Mouse (Mus musculus) heart, adult 2 months (tissue): Measurements from ENCODE around the gene Cacna1a. TPM values are rescaled to one million over a fixed set of nuclear protein-coding genes. Genes with fewer than 3 reads are reported as not detected.

Experiments used
- DNase-seq, 2 experiments: peaks; one replicate each; pipeline ENCODE4 v3.0.0; 2021
- H3K27ac ChIP-seq: fragments of 200-600 bp; 2 replicates; pipeline ENCODE4 v1.8.1; 2022
- H3K27me3 ChIP-seq: fragments of 200-500 bp; 2 replicates; pipeline ENCODE4 v1.6.1; 2012; ENCODE audit warnings: mild to moderate bottlenecking, low read length, inconsistent platforms, mixed read lengths; ENCODE audit not compliant: control insufficient read depth, insufficient read depth
- H3K36me3 ChIP-seq: fragments of 200-500 bp; 2 replicates; pipeline ENCODE4 v1.6.1; 2012; ENCODE audit warnings: low read length, inconsistent platforms; ENCODE audit not compliant: control insufficient read depth, insufficient read depth
- H3K4me1 ChIP-seq: fragments of 200-500 bp; 2 replicates; pipeline ENCODE4 v1.6.1; 2011; ENCODE audit warnings: low read length; ENCODE audit not compliant: control insufficient read depth, insufficient read depth
- H3K4me3 ChIP-seq: fragments of 200-600 bp; 2 replicates; pipeline ENCODE4 v1.8.1; 2022
- H3K79me2 ChIP-seq: fragments of 200-500 bp; replicated peaks from 2 replicates; pipeline ENCODE4 v1.6.1; 2012; ENCODE audit warnings: mild to moderate bottlenecking, inconsistent platforms, low read length, moderate library complexity, mixed read lengths; ENCODE audit not compliant: control insufficient read depth, insufficient read depth
- H3K9ac ChIP-seq: fragments of 200-500 bp; 2 replicates; pipeline ENCODE4 v1.6.1; 2012; ENCODE audit warnings: low read depth, mild to moderate bottlenecking, control low read depth, inconsistent platforms, low read length, mixed read lengths
- CTCF ChIP-seq: fragments of 200-600 bp; IDR thresholded peaks from 2 replicates; pipeline ENCODE4 v1.8.1; 2022; ENCODE audit warnings: antibody characterized with exemption, mild to moderate bottlenecking, moderate library complexity
- EP300 ChIP-seq: fragments of 200-500 bp; IDR thresholded peaks from 2 replicates; pipeline ENCODE4 v1.6.1; 2011; ENCODE audit warnings: low read depth, low read length, control low read depth; ENCODE audit not compliant: insufficient read depth
- POLR2A ChIP-seq: fragments of 200-500 bp; IDR thresholded peaks from 2 replicates; pipeline ENCODE4 v1.6.1; 2011; ENCODE audit warnings: mild to moderate bottlenecking, low read depth, low read length, control low read depth; ENCODE audit not compliant: insufficient read depth
- WGBS: fragments of 180-500 bp; shearing (Covaris S2); methylation state at CpG from one replicate; pipeline ENCODE4 v1.1.7; 2018; 5-methylcytosine and 5-hydroxymethylcytosine counted together
- intact Hi-C: fragments of 180-260 bp; cut with DNase I; formaldehyde crosslinking; loops from one replicate; pipeline ENCODE4 v1.15.1; 2025
- polyA plus RNA-seq: library from polyadenylated mRNA; depleted of rRNA; stranded (reverse); fragments of >200 nt; gene quantifications from 2 replicates; pipeline ENCODE4 v1.2.3, GENCODE M21; 2012
- total RNA-seq, 2 experiments: library from RNA; stranded (reverse); gene quantifications; 2 replicates each; pipeline ENCODE4 v1.2.3; 2021

Gene Cacna1a
- total and polyA plus RNA-seq, 3 experiments = 2.5 to 4.4 (median 2.7) TPM

- H3K27me3 ChIP-seq = no peaks in the 10 kb centered on the region
- no peaks in the 10 kb centered on the region for H3K36me3 ChIP-seq
- DNase-seq = no peak
- H3K4me3 ChIP-seq = no peak overlapping the region
- H3K9ac ChIP-seq = no peak overlapping the region
- TF ChIP-seq EP300 = no peak
- TF ChIP-seq CTCF = no peak
- TF ChIP-seq POLR2A = no peak
- H3K79me2 ChIP-seq = no peaks in the 10 kb centered on the region
- no peak overlapping the region for H3K27ac ChIP-seq
- no peaks in the 10 kb centered on the region for H3K4me1 ChIP-seq
- 77% methylated on average over 4 of the region's 4 CpGs for WGBS
- intact Hi-C loops = no loop called here
Measured at GRCm38 (mm10) chr8:84469076-84469475, 80.8 kb downstream of the Cacna1a start.

GRCm38 (mm10) chr8:84471271-84471995 is 83.2 kb downstream of the Cacna1a start:
- DNase-seq = peak; percentile 32 to 64
- Histone ChIP-seq H3K4me1 (no peaks in the 10 kb centered on the region), H3K79me2 (no peaks in the 10 kb centered on the region), H3K9ac (no peak overlapping the region), H3K27me3 (no peaks in the 10 kb centered on the region), H3K4me3 (no peak overlapping the region), H3K36me3 (no peaks in the 10 kb centered on the region), H3K27ac (no peak overlapping the region)
- WGBS = 31% methylated on average over 9 of the region's 9 CpGs
- intact Hi-C loops = no loop called here
- TF ChIP-seq EP300 = no peak
- no peak for TF ChIP-seq CTCF
- TF ChIP-seq POLR2A = no peak

GRCm38 (mm10) chr8:84474456-84474855 is 86.2 kb downstream of the Cacna1a start:
- intact Hi-C loops = no loop called here
- DNase-seq = no peak
- TF ChIP-seq EP300 (no peak), POLR2A (no peak), CTCF (peak; percentile 35)
- H3K9ac ChIP-seq = no peak overlapping the region
- H3K27ac ChIP-seq = no peak overlapping the region
- no peaks in the 10 kb centered on the region for H3K79me2 ChIP-seq
- H3K4me3 ChIP-seq = no peak overlapping the region
- no peaks in the 10 kb centered on the region for H3K27me3 ChIP-seq
- no peaks in the 10 kb centered on the region for H3K4me1 ChIP-seq
- no peaks in the 10 kb centered on the region for H3K36me3 ChIP-seq
- 83% methylated on average over 1 of the region's 1 CpGs for WGBS

- WGBS = 76% methylated on average over 3 of the region's 3 CpGs
- H3K4me3 ChIP-seq = no peak overlapping the region
- no peaks in the 10 kb centered on the region for H3K79me2 ChIP-seq
- no peak overlapping the region for H3K27ac ChIP-seq
- TF ChIP-seq CTCF (no peak), POLR2A (no peak), EP300 (no peak)
- no peaks in the 10 kb centered on the region for H3K36me3 ChIP-seq
- no peaks in the 10 kb centered on the region for H3K4me1 ChIP-seq
- no peak for DNase-seq
- intact Hi-C loops = no loop called here
- H3K27me3 ChIP-seq = no peaks in the 10 kb centered on the region
- H3K9ac ChIP-seq = no peak overlapping the region
Measured at GRCm38 (mm10) chr8:84477341-84477740, 89.1 kb downstream of the Cacna1a start.

- Histone ChIP-seq H3K79me2 (no peaks in the 10 kb centered on the region), H3K4me3 (no peak overlapping the region), H3K9ac (no peak overlapping the region), H3K27ac (no peak overlapping the region), H3K27me3 (no peaks in the 10 kb centered on the region), H3K4me1 (no peaks in the 10 kb centered on the region), H3K36me3 (no peaks in the 10 kb centered on the region)
- no peak for TF ChIP-seq POLR2A
- TF ChIP-seq EP300 = no peak
- TF ChIP-seq CTCF = no peak
- DNase-seq = no peak
- WGBS = 92% methylated on average over 4 of the region's 4 CpGs
- intact Hi-C loops = no loop called here
Measured at GRCm38 (mm10) chr8:84483004-84483403, 94.8 kb downstream of the Cacna1a start.

GRCm38 (mm10) chr8:84485366-84485765 is 97.1 kb downstream of the Cacna1a start:
- DNase-seq = no peak
- no peak for TF ChIP-seq CTCF
- no peak for TF ChIP-seq EP300
- no peak for TF ChIP-seq POLR2A
- H3K4me1 ChIP-seq = no peaks in the 10 kb centered on the region
- no peaks in the 10 kb centered on the region for H3K36me3 ChIP-seq
- no peak overlapping the region for H3K9ac ChIP-seq
- no peaks in the 10 kb centered on the region for H3K27me3 ChIP-seq
- intact Hi-C loops = no loop called here
- H3K27ac ChIP-seq = no peak overlapping the region
- no peak overlapping the region for H3K4me3 ChIP-seq
- 66% methylated on average over 4 of the region's 4 CpGs for WGBS
- no peaks in the 10 kb centered on the region for H3K79me2 ChIP-seq
